ENCODE assay signal across 11 mouse cellular contexts in genomic region chr17:45964031-45964430, GRCm38 (mm10).
DNase-seq lines count a peak whose midpoint lies in the region; ATAC-seq and TF ChIP-seq lines count a peak whose summit lies in the region.
"Had no signal": no experiment of that assay in that cellular context is flagged by ENCODE, and none has a peak within 500 bp of the region (broad histone marks: within the 10 kb centered on the region; RNA-seq: fewer than 3 reads in every experiment).

No protein-coding gene starts in this region.

- DNase-seq in Patski (ENCODE audit: low read depth, low spot score): no peak
- peak; percentile 17 for DNase-seq in brain, embryonic 14.5 days (ENCODE audit: low read depth)
- DNase-seq in kidney, adult 9 months: peak; percentile 85
- DNase-seq in lung, postnatal 10 days: peak; percentile 68
- DNase-seq in adrenal gland, adult 18-20 months (ENCODE audit: low spot score in 2 of 2): no peak
- no peak for DNase-seq in cerebellum, adult 11 months
- DNase-seq in gastrocnemius, postnatal 10 days: no peak
- DNase-seq: layer of hippocampus, postnatal 36 days had no signal

- POLR2A ChIA-PET in Patski (lab: Charles Lee): no interaction called here

- CTCF ChIA-PET in Patski (lab: Charles Lee): no interaction called here

- ATAC-seq in Patski: peak; percentile 12
- ATAC-seq: midbrain, embryonic 16.5 days had no signal

- TF ChIP-seq CTCF in Patski (IDR thresholded peaks at IDR 0.05): no peak
- TF ChIP-seq CTCF in brain, embryonic 14.5 days (IDR thresholded peaks at IDR 0.05; ENCODE audit: borderline replicate concordance, extremely low read depth, insufficient read depth, insufficient read length): no peak

- no peak for TF ChIP-seq POLR2A in brain, embryonic 14.5 days (IDR thresholded peaks at IDR 0.05; ENCODE audit: borderline replicate concordance, extremely low read depth, insufficient read depth, insufficient read length, poor library complexity, severe bottlenecking)

- in situ Hi-C loops in Patski (cut with MboI; ENCODE audit: low pct_unique_long_range_greater_than_20kb): no loop called here

- H3K27me3 ChIP-seq in Patski: no peaks in the 10 kb centered on the region
- H3K27me3 ChIP-seq: heart, embryonic 12.5 days; hindbrain, embryonic 15.5 days had no signal

Comparison
In these comparisons a context has a peak if more than half of its experiments do, and no peak if none do; other contexts are left out.
1. DNase-seq: peak in brain, embryonic 14.5 days (single experiment), kidney, adult 9 months (single experiment) and lung, postnatal 10 days (single experiment); none in Patski (single experiment), adrenal gland, adult 18-20 months (0 of 2), cerebellum, adult 11 months (single experiment) and gastrocnemius, postnatal 10 days (single experiment).